Mouse (Mus musculus): ENCODE results near the gene Erc2. TPM values are rescaled to one million over a fixed set of nuclear protein-coding genes. Genes with fewer than 3 reads are reported as not detected.

The Erc2 gene
- polyA plus RNA-seq, 1 experiment from 2014 or later: 7.3 TPM

DNA sequence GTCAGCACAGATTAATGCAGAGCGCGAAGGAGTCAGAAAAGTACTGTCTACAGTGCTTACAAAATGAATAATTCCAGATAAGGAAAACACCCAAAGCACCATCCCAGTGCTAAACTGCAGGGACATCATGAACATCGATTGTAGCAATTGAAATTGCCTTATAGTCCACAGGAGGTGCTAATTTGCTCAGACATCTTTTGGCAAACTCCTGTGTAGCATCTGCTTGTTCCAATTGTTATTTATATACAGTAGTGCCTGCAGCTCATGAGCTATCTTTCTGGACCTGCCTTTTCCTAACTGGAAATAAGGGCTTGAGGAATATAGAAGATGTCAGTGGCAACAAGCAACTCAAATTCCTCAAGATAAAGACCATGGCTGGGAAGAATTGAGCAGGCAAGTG, 362.5 kb downstream of the Erc2 start:
- Histone ChIP-seq H3K9ac (ENCODE audit: low read depth, low read length) (no peak overlapping the region), H3K4me2 (replicated peaks; ENCODE audit: low read depth, low read length) (no peak overlapping the region), H3K9me3 (ENCODE audit: control insufficient read depth, low read length) (no peaks in the 10 kb centered on the region), H3K4me1 (ENCODE audit: control insufficient read depth, insufficient read depth, low read length) (no peaks in the 10 kb centered on the region), H3K4me3 (ENCODE audit: low read length) (no peak overlapping the region), H3K27me3 (ENCODE audit: control insufficient read depth, insufficient read depth, low read length) (no peaks in the 10 kb centered on the region), H3K36me3 (ENCODE audit: control insufficient read depth, insufficient read depth, low read length) (no peaks in the 10 kb centered on the region), H3K27ac (ENCODE audit: low read depth, low read length) (no peak overlapping the region)
- WGBS: 82% methylated on average over 3 of the region's 3 CpGs
- no peak for ATAC-seq (ENCODE audit: low FRiP score, low TSS enrichment)

DNA sequence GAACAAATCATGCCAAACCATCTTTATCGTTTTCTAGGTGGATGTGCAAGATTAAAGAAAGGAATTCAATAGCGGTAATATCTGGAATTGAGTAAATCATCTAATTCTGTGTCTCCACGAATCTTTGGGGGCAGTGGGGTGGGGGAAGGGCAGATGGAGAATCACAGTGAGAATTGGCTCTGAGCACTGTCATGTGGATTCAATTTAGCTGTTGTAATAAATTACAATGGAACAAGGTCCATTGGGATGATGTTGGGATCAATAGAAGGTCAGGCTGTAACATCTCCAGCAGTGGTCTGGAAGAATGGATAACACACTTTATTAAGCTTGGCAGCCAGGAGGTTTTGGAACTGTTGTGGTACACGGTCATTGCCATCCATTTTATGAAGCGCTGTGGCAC, 363.0 kb downstream of the Erc2 start:
- WGBS: 84% methylated on average over 5 of the region's 5 CpGs
- H3K36me3 ChIP-seq (ENCODE audit: control insufficient read depth, insufficient read depth, low read length): no peaks in the 10 kb centered on the region
- no peaks in the 10 kb centered on the region for H3K27me3 ChIP-seq (ENCODE audit: control insufficient read depth, insufficient read depth, low read length)
- H3K4me1 ChIP-seq (ENCODE audit: control insufficient read depth, insufficient read depth, low read length): no peaks in the 10 kb centered on the region
- H3K4me2 ChIP-seq (replicated peaks; ENCODE audit: low read depth, low read length): no peak overlapping the region
- no peak overlapping the region for H3K9ac ChIP-seq (ENCODE audit: low read depth, low read length)
- ATAC-seq (ENCODE audit: low FRiP score, low TSS enrichment): no peak
- H3K27ac ChIP-seq (ENCODE audit: low read depth, low read length): no peak overlapping the region
- no peak overlapping the region for H3K4me3 ChIP-seq (ENCODE audit: low read length)
- H3K9me3 ChIP-seq (ENCODE audit: control insufficient read depth, low read length): no peaks in the 10 kb centered on the region

DNA sequence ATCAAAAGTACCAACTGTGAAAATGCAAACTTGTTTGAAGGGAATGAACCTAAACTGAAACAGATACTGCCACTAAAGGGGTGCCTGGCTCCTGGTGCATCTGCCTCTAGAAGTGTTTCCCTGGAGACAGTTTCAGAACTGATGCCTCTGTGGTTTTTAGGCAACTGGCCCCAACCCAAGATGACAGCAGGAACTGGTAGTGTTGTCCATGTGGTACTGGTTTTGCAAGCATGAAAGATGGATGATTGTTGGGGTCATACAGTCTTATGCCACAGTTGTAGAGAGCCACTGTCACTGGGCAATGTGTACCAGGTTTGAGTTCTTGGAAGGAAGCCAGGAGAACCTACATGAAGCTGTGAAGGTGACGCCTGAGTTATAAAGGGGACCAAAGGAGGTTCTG, 365.2 kb downstream of the Erc2 start:
- no peaks in the 10 kb centered on the region for H3K27me3 ChIP-seq (ENCODE audit: control insufficient read depth, insufficient read depth, low read length)
- no peaks in the 10 kb centered on the region for H3K36me3 ChIP-seq (ENCODE audit: control insufficient read depth, insufficient read depth, low read length)
- no peaks in the 10 kb centered on the region for H3K4me1 ChIP-seq (ENCODE audit: control insufficient read depth, insufficient read depth, low read length)
- no peak overlapping the region for H3K9ac ChIP-seq (ENCODE audit: low read depth, low read length)
- no peak overlapping the region for H3K4me2 ChIP-seq (replicated peaks; ENCODE audit: low read depth, low read length)
- H3K27ac ChIP-seq (ENCODE audit: low read depth, low read length): no peak overlapping the region
- no peaks in the 10 kb centered on the region for H3K9me3 ChIP-seq (ENCODE audit: control insufficient read depth, low read length)
- no peak for ATAC-seq (ENCODE audit: low FRiP score, low TSS enrichment)
- no peak overlapping the region for H3K4me3 ChIP-seq (ENCODE audit: low read length)
- 91% methylated on average over 1 of the region's 1 CpGs for WGBS

DNA sequence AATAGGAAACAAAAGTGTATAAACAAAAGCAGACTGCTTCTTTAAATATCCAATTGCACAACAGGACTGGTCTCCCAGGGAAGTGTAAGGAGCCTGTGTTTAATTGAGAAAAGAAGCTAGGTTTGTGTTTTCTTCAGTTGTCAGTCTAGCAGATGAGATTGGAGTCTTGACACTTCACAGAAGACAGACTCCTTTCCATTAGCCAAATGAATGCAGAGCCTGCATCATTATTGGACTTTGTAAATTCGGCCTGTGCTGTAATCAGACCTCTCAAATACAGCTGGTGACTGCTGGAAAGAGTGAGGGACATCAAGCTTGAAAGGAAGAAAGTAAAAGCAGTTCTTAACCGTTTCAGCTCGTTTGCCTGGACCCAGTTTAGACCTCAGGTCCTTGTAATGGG, 376.3 kb downstream of the Erc2 start:
- H3K4me1 ChIP-seq (ENCODE audit: control insufficient read depth, insufficient read depth, low read length): no peaks in the 10 kb centered on the region
- 58% methylated on average over 3 of the region's 3 CpGs for WGBS
- no peak for ATAC-seq (ENCODE audit: low FRiP score, low TSS enrichment)
- no peak overlapping the region for H3K9ac ChIP-seq (ENCODE audit: low read depth, low read length)
- no peaks in the 10 kb centered on the region for H3K27me3 ChIP-seq (ENCODE audit: control insufficient read depth, insufficient read depth, low read length)
- H3K27ac ChIP-seq (ENCODE audit: low read depth, low read length): no peak overlapping the region
- no peak overlapping the region for H3K4me2 ChIP-seq (replicated peaks; ENCODE audit: low read depth, low read length)
- no peak overlapping the region for H3K4me3 ChIP-seq (ENCODE audit: low read length)
- no peaks in the 10 kb centered on the region for H3K9me3 ChIP-seq (ENCODE audit: control insufficient read depth, low read length)
- no peaks in the 10 kb centered on the region for H3K36me3 ChIP-seq (ENCODE audit: control insufficient read depth, insufficient read depth, low read length)

DNA sequence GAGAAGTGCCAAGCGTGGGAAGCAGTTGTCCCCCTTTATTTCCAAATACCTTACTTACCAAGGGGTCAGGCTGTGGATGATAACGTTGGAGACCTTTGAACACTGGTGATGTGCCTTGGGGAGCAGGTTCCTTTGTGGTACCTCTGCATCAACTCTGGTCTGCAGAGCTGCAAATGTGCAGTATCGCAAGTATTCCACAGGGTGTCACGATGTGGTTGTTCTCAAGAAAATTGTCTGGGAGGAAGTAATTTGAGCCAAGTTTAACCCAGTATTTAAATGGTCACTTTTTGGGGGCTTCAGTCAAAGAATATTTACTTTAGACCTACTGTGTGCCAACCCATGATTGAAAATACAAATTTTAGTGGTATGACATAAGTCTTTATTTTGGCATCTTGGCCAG, 381.8 kb downstream of the Erc2 start:
- no peaks in the 10 kb centered on the region for H3K27me3 ChIP-seq (ENCODE audit: control insufficient read depth, insufficient read depth, low read length)
- no peaks in the 10 kb centered on the region for H3K36me3 ChIP-seq (ENCODE audit: control insufficient read depth, insufficient read depth, low read length)
- 44% methylated on average over 4 of the region's 4 CpGs for WGBS
- no peak for ATAC-seq (ENCODE audit: low FRiP score, low TSS enrichment)
- no peaks in the 10 kb centered on the region for H3K4me1 ChIP-seq (ENCODE audit: control insufficient read depth, insufficient read depth, low read length)
- H3K4me2 ChIP-seq (replicated peaks; ENCODE audit: low read depth, low read length): no peak overlapping the region
- H3K9me3 ChIP-seq (ENCODE audit: control insufficient read depth, low read length): no peaks in the 10 kb centered on the region
- no peak overlapping the region for H3K4me3 ChIP-seq (ENCODE audit: low read length)
- no peak overlapping the region for H3K9ac ChIP-seq (ENCODE audit: low read depth, low read length)
- no peak overlapping the region for H3K27ac ChIP-seq (ENCODE audit: low read depth, low read length)

DNA sequence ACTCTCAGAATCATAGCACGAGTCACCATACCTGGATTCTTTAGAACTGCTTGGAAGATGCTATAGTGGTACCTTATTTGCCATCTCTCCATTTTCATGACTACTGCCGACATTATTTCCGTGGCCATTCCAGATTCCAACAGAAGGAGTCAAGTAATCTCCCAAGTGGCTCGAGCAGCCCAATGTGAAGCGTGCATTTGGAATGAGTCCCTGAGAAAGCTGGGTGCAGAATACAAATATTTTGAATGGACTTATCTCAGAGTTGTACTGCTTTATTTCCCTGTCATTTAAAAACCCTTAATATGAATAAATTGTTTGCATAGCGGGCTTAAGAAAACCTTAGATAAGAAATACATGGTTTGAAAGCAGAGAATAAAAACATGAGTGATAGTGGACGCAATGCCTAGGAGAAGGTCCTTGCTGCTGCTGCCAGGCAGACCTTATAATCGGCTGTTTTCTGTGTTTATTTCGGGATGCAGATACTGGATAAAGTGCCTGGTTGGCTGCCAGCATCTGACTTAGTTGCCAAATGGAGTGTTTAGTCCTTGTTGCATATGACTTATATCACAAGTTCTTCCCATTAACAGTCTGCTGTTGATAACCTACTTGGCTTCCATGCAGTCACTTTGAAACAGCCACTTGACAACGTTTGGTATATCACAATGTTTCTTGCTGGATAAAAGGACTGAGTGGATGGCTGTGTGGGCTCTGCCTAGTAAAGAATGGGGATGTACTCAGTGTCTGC, 388.5 kb downstream of the Erc2 start:
- Histone ChIP-seq H3K36me3 (ENCODE audit: control insufficient read depth, insufficient read depth, low read length) (no peaks in the 10 kb centered on the region), H3K9ac (ENCODE audit: low read depth, low read length) (no peak overlapping the region), H3K4me1 (ENCODE audit: control insufficient read depth, insufficient read depth, low read length) (no peaks in the 10 kb centered on the region), H3K9me3 (ENCODE audit: control insufficient read depth, low read length) (no peaks in the 10 kb centered on the region), H3K4me2 (replicated peaks; ENCODE audit: low read depth, low read length) (no peak overlapping the region), H3K4me3 (ENCODE audit: low read length) (no peak overlapping the region), H3K27ac (ENCODE audit: low read depth, low read length) (no peak overlapping the region), H3K27me3 (ENCODE audit: control insufficient read depth, insufficient read depth, low read length) (no peaks in the 10 kb centered on the region)
- no peak for ATAC-seq (ENCODE audit: low FRiP score, low TSS enrichment)
- WGBS: 78% methylated on average over 10 of the region's 10 CpGs

DNA sequence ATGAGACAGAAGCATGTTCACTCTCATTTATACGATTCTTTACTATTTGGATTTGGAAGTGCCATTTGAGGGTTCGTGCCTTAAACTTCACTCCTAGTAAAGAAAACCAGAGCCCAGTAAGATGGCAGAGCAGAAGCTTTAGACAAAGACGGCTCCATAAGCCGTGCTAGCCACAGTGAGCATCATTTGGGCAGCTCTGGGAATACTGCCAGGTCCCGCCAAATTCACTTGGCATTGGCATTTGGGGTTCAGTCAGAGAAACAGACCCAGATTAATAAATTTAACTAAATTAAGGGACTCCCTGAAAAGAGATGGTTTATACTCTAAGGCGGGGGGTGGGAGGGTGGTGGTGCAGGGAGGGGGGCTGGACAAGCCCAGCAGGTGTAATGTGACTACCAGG, 401.0 kb downstream of the Erc2 start:
- no peak for ATAC-seq (ENCODE audit: low FRiP score, low TSS enrichment)
- Histone ChIP-seq H3K27me3 (ENCODE audit: control insufficient read depth, insufficient read depth, low read length) (no peaks in the 10 kb centered on the region), H3K9ac (ENCODE audit: low read depth, low read length) (no peak overlapping the region), H3K4me3 (ENCODE audit: low read length) (no peak overlapping the region), H3K9me3 (ENCODE audit: control insufficient read depth, low read length) (no peaks in the 10 kb centered on the region), H3K36me3 (ENCODE audit: control insufficient read depth, insufficient read depth, low read length) (no peaks in the 10 kb centered on the region), H3K27ac (ENCODE audit: low read depth, low read length) (no peak overlapping the region), H3K4me1 (ENCODE audit: control insufficient read depth, insufficient read depth, low read length) (no peaks in the 10 kb centered on the region), H3K4me2 (replicated peaks; ENCODE audit: low read depth, low read length) (no peak overlapping the region)
- 85% methylated on average over 6 of the region's 6 CpGs for WGBS

DNA sequence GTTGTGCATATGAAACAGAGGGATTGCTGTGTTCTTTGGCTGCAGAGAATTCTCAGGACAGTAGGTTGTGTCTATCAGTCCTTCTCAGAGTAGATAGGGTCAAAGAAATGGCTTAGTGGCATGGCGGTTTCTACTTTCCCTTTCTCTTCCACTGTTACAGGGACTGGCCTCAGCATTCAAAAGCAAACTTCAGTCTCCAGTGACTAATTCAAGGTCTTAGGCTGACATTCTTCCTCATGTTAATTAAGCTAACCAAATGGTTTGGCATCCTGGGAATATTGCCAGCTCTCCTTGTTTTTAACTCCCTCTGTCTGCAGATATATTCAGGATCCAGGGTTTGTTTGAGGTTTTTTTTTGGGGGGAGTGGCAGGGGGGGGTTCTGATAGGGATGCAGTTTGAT, 408.6 kb downstream of the Erc2 start:
- H3K27ac ChIP-seq (ENCODE audit: low read depth, low read length): no peak overlapping the region
- no peak overlapping the region for H3K4me3 ChIP-seq (ENCODE audit: low read length)
- H3K27me3 ChIP-seq (ENCODE audit: control insufficient read depth, insufficient read depth, low read length): no peaks in the 10 kb centered on the region
- no peaks in the 10 kb centered on the region for H3K9me3 ChIP-seq (ENCODE audit: control insufficient read depth, low read length)
- no peaks in the 10 kb centered on the region for H3K36me3 ChIP-seq (ENCODE audit: control insufficient read depth, insufficient read depth, low read length)
- ATAC-seq (ENCODE audit: low FRiP score, low TSS enrichment): no peak
- no peak overlapping the region for H3K4me2 ChIP-seq (replicated peaks; ENCODE audit: low read depth, low read length)
- H3K9ac ChIP-seq (ENCODE audit: low read depth, low read length): no peak overlapping the region
- 50% methylated on average over 1 of the region's 1 CpGs for WGBS
- H3K4me1 ChIP-seq (ENCODE audit: control insufficient read depth, insufficient read depth, low read length): no peaks in the 10 kb centered on the region

DNA sequence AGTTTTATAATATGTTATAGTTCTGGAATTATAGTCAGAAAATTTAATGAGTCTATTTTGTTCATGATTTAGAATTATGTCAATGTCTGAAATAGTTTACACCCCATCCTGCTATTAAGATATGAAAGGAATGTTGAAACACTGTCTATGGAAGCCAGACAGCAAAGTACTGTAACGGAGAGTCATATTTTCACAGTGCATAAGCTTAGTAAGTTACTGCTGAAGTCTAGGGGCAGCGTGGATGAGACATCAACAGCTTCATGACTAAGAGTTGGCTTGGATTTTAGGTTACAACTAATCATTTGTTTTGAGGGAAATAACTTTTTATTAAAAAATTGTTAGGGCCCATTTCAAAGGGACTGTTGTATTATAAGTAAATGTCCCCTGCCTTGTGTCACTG, 412.8 kb downstream of the Erc2 start:
- no peaks in the 10 kb centered on the region for H3K4me1 ChIP-seq (ENCODE audit: control insufficient read depth, insufficient read depth, low read length)
- H3K27me3 ChIP-seq (ENCODE audit: control insufficient read depth, insufficient read depth, low read length): no peaks in the 10 kb centered on the region
- no peak overlapping the region for H3K4me3 ChIP-seq (ENCODE audit: low read length)
- H3K9ac ChIP-seq (ENCODE audit: low read depth, low read length): no peak overlapping the region
- H3K27ac ChIP-seq (ENCODE audit: low read depth, low read length): no peak overlapping the region
- ATAC-seq (ENCODE audit: low FRiP score, low TSS enrichment): no peak
- WGBS: 65% methylated on average over 2 of the region's 2 CpGs
- no peaks in the 10 kb centered on the region for H3K9me3 ChIP-seq (ENCODE audit: control insufficient read depth, low read length)
- H3K4me2 ChIP-seq (replicated peaks; ENCODE audit: low read depth, low read length): no peak overlapping the region
- H3K36me3 ChIP-seq (ENCODE audit: control insufficient read depth, insufficient read depth, low read length): no peaks in the 10 kb centered on the region
